In the genomic region with DNA sequence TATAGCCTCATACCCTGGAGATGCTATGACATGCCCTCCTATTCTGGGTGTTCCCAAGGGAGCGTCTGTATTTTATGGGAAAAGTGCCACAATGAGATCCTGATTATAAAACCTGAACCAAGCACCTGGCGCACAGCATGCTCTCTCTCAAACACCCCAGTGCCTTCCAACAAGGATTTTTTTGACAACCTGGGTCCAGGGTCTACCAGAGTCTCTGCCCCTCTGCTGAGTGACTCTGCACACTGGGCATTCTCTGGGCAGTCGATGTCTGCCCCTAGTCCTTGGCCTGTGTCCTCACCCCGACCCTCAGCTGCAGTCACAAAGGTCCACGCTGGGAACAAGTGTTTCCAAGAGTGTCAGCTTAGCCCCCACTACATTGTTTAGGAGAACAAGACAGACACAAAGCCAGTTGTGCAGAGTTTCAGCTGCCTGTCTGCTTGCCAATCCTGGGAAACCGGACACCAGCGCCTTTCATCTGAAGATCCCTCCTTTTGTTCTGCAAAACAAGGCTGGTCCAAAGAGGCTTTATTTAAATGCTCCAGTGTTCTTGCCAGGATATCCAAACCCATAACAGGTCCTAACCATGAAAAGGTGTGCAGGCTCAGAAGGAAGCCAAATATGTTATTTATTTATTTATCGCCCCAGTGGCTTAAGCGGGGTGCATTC, we compare ENCODE assay signal across 17 mouse cellular contexts. TPM values are rescaled to one million over a fixed set of nuclear protein-coding genes. Genes with fewer than 3 reads are reported as not detected.
DNase-seq lines count a peak whose midpoint lies in the region; ATAC-seq and TF ChIP-seq lines count a peak whose summit lies in the region.
"Had no signal": no experiment of that assay in that cellular context is flagged by ENCODE, and none has a peak within 500 bp of the region (broad histone marks: within the 10 kb centered on the region; RNA-seq: fewer than 3 reads in every experiment).

No protein-coding gene starts in this region.

- H3K9ac ChIP-seq in forebrain, embryonic 16.5 days (replicated peaks; ENCODE audit: low read depth, low read length), result no peak overlapping the region
- no peak overlapping the region; the same call in 1 of the 2 replicates for H3K9ac ChIP-seq in midbrain, embryonic 12.5 days (replicated peaks)
- no peak overlapping the region for H3K9ac ChIP-seq in midbrain, embryonic 16.5 days (ENCODE audit: low read depth, low read length)
- H3K9ac ChIP-seq in embryonic facial prominence, embryonic 15.5 days, result no peak overlapping the region
- H3K9ac ChIP-seq in intestine, postnatal 0 days (ENCODE audit: low read depth, low read length), result no peak overlapping the region

- peak; percentile 44 for DNase-seq in forebrain, embryonic 10.5 days (ENCODE audit: extremely low spot score, low spot score)
- peak; percentile 43 for DNase-seq in telencephalon, adult 2 months (ENCODE audit: low read depth, low spot score)
- DNase-seq in gastrocnemius, postnatal 10 days, result no peak
- DNase-seq: heart, adult 11 months; kidney, adult 2 months had no signal

- peak overlapping the region; percentile 74 for H3K27ac ChIP-seq in forebrain, embryonic 10.5 days
- no peak overlapping the region for H3K27ac ChIP-seq in forebrain, embryonic 16.5 days (ENCODE audit: low read length)
- H3K27ac ChIP-seq in midbrain, embryonic 12.5 days (replicated peaks), result peak overlapping the region; percentile 70
- H3K27ac ChIP-seq in midbrain, embryonic 16.5 days (ENCODE audit: low read length), result no peak overlapping the region
- H3K27ac ChIP-seq in embryonic facial prominence, embryonic 15.5 days (replicated peaks), result peak overlapping the region; percentile 44; the same call in 1 of the 2 replicates
- no peak overlapping the region for H3K27ac ChIP-seq in intestine, postnatal 0 days (ENCODE audit: low read depth, low read length)

- 0 out of 2 replicates have a peak, but pooled peaks cover 12% of the 10 kb centered on the region for H3K36me3 ChIP-seq in forebrain, embryonic 10.5 days (replicated peaks)
- H3K36me3 ChIP-seq in forebrain, embryonic 16.5 days (ENCODE audit: control insufficient read depth, insufficient read depth), result peaks cover 15% of the 10 kb centered on the region
- peaks cover 36% of the 10 kb centered on the region for H3K36me3 ChIP-seq in midbrain, embryonic 12.5 days
- peaks cover 49% of the 10 kb centered on the region for H3K36me3 ChIP-seq in midbrain, embryonic 16.5 days (ENCODE audit: control insufficient read depth, insufficient read depth, low read length)
- H3K36me3 ChIP-seq in embryonic facial prominence, embryonic 15.5 days, result 0 out of 2 replicates have a peak, but pooled peaks cover 10% of the 10 kb centered on the region
- no peaks in the 10 kb centered on the region for H3K36me3 ChIP-seq in intestine, postnatal 0 days (ENCODE audit: control insufficient read depth, insufficient read depth)

- WGBS in forebrain, embryonic 10.5 days, result 31% methylated on average over 9 of the region's 9 CpGs
- WGBS in forebrain, embryonic 16.5 days, result 22% methylated on average over 9 of the region's 9 CpGs
- 20% methylated on average over 9 of the region's 9 CpGs for WGBS in midbrain, embryonic 12.5 days
- 21% methylated on average over 9 of the region's 9 CpGs for WGBS in midbrain, embryonic 16.5 days
- WGBS in embryonic facial prominence, embryonic 15.5 days, result 42% methylated on average over 9 of the region's 9 CpGs
- WGBS in intestine, postnatal 0 days, result 76% methylated on average over 9 of the region's 9 CpGs

- no peak overlapping the region for H3K4me2 ChIP-seq in forebrain, embryonic 16.5 days (ENCODE audit: low read length)
- no peak overlapping the region; the same call in 1 of the 2 replicates for H3K4me2 ChIP-seq in midbrain, embryonic 12.5 days (replicated peaks)
- H3K4me2 ChIP-seq in midbrain, embryonic 16.5 days (ENCODE audit: low read length), result no peak overlapping the region
- no peak overlapping the region for H3K4me2 ChIP-seq in embryonic facial prominence, embryonic 15.5 days (replicated peaks)
- no peak overlapping the region for H3K4me2 ChIP-seq in intestine, postnatal 0 days (replicated peaks; ENCODE audit: low read depth)
- H3K4me2 ChIP-seq: liver, embryonic 11.5 days had no signal

- no peak for ATAC-seq in forebrain, embryonic 16.5 days
- peak; percentile 19; the same call in 1 of the 2 replicates for ATAC-seq in midbrain, embryonic 12.5 days (ENCODE audit: low FRiP score, low read depth)
- no peak for ATAC-seq in midbrain, embryonic 16.5 days
- peak; percentile 24; the same call in 1 of the 2 replicates for ATAC-seq in embryonic facial prominence, embryonic 15.5 days (ENCODE audit: insufficient number of reproducible peaks, low FRiP score, low TSS enrichment, low read depth)
- ATAC-seq in intestine, postnatal 0 days, result no peak
- ATAC-seq: lung, postnatal 0 days had no signal

- no peak overlapping the region for H3K4me3 ChIP-seq in forebrain, embryonic 10.5 days
- H3K4me3 ChIP-seq in forebrain, embryonic 16.5 days (replicated peaks; ENCODE audit: low read length), result no peak overlapping the region
- H3K4me3 ChIP-seq in midbrain, embryonic 12.5 days, result no peak overlapping the region
- no peak overlapping the region for H3K4me3 ChIP-seq in midbrain, embryonic 16.5 days (ENCODE audit: low read depth, low read length)
- H3K4me3 ChIP-seq in embryonic facial prominence, embryonic 15.5 days (replicated peaks), result no peak overlapping the region
- no peak overlapping the region for H3K4me3 ChIP-seq in intestine, postnatal 0 days (ENCODE audit: low read depth, low read length)

- H3K4me1 ChIP-seq in forebrain, embryonic 10.5 days, result peaks cover 33% of the 10 kb centered on the region
- H3K4me1 ChIP-seq in forebrain, embryonic 16.5 days (replicated peaks; ENCODE audit: control insufficient read depth, insufficient read depth, low read length), result 0 out of 2 replicates have a peak, but pooled peaks cover 3% of the 10 kb centered on the region
- peaks cover 21% of the 10 kb centered on the region for H3K4me1 ChIP-seq in midbrain, embryonic 12.5 days
- H3K4me1 ChIP-seq in midbrain, embryonic 16.5 days (ENCODE audit: control insufficient read depth, insufficient read depth, low read length), result no peaks in the 10 kb centered on the region; the same call in 1 of the 2 replicates
- 0 out of 2 replicates have a peak, but pooled peaks cover 8% of the 10 kb centered on the region for H3K4me1 ChIP-seq in embryonic facial prominence, embryonic 15.5 days
- no peaks in the 10 kb centered on the region for H3K4me1 ChIP-seq in intestine, postnatal 0 days (replicated peaks; ENCODE audit: control insufficient read depth, insufficient read depth, low read length)

- no peaks in the 10 kb centered on the region for H3K9me3 ChIP-seq in forebrain, embryonic 10.5 days
- H3K9me3 ChIP-seq in forebrain, embryonic 16.5 days (ENCODE audit: control insufficient read depth, low read length), result no peaks in the 10 kb centered on the region
- H3K9me3 ChIP-seq in midbrain, embryonic 12.5 days, result no peaks in the 10 kb centered on the region
- H3K9me3 ChIP-seq in midbrain, embryonic 16.5 days (replicated peaks; ENCODE audit: control insufficient read depth, low read length, poor library complexity, severe bottlenecking), result no peaks in the 10 kb centered on the region
- H3K9me3 ChIP-seq in embryonic facial prominence, embryonic 15.5 days (replicated peaks), result no peaks in the 10 kb centered on the region
- H3K9me3 ChIP-seq in intestine, postnatal 0 days (ENCODE audit: control insufficient read depth), result no peaks in the 10 kb centered on the region

- TF ChIP-seq CTCF in intestine, postnatal 0 days (IDR thresholded peaks at IDR 0.05; ENCODE audit: low read depth), result no peak

- H3K27me3 ChIP-seq in forebrain, embryonic 10.5 days (ENCODE audit: poor library complexity, severe bottlenecking), result no peaks in the 10 kb centered on the region
- H3K27me3 ChIP-seq in forebrain, embryonic 16.5 days (replicated peaks; ENCODE audit: control insufficient read depth, insufficient read depth, low read length), result no peaks in the 10 kb centered on the region
- 0 out of 2 replicates have a peak, but pooled peaks cover 3% of the 10 kb centered on the region for H3K27me3 ChIP-seq in midbrain, embryonic 12.5 days
- H3K27me3 ChIP-seq in midbrain, embryonic 16.5 days (ENCODE audit: control insufficient read depth, insufficient read depth, low read depth, low read length), result no peaks in the 10 kb centered on the region
- H3K27me3 ChIP-seq in embryonic facial prominence, embryonic 15.5 days, result no peaks in the 10 kb centered on the region
- no peaks in the 10 kb centered on the region for H3K27me3 ChIP-seq in intestine, postnatal 0 days (replicated peaks; ENCODE audit: control insufficient read depth, insufficient read depth, low read length)

RNA-seq across cellular contexts. Expression of a gene that starts 16.1 kb away (rescaled TPM):
- 0.64 and 0.71 TPM in 2 replicates for polyA plus RNA-seq in forebrain, embryonic 10.5 days (2016; fragmentation: Nextera tagmentation; extraction: Ambion mirVana)
- polyA plus RNA-seq in forebrain, embryonic 16.5 days (2015; fragmentation: Nextera tagmentation; extraction: Ambion mirVana), result not detected in 2 replicates
- polyA plus RNA-seq in midbrain, embryonic 12.5 days (2016; fragmentation: Nextera tagmentation; extraction: Ambion mirVana), result 1.1 and 1.4 TPM in 2 replicates
- polyA plus RNA-seq in midbrain, embryonic 16.5 days (2015; fragmentation: Nextera tagmentation; extraction: Ambion mirVana), result 0.70 and 1.3 TPM in 2 replicates
- not detected in 2 replicates for polyA plus RNA-seq in embryonic facial prominence, embryonic 15.5 days (2015; fragmentation: Nextera tagmentation; extraction: Ambion mirVana)
- 2,043 and 2,206 TPM in 2 replicates for polyA plus RNA-seq in intestine, postnatal 0 days (2015; fragmentation: Nextera tagmentation; extraction: Ambion mirVana)
- total RNA-seq in gastrocnemius, postnatal 10 days (2021), result not detected
- total RNA-seq: common myeloid progenitor, adult 5-6 weeks; heart, postnatal 25 days; layer of hippocampus, adult 18-20 months; MEL had no signal
- polyA plus RNA-seq: kidney, adult 2 months; lung, postnatal 0 days; spleen, adult 2 months had no signal

RNA-seq across cellular contexts. Expression of a gene that starts 30.8 kb away (rescaled TPM):
- not detected in 2 replicates for polyA plus RNA-seq in forebrain, embryonic 10.5 days (2016; fragmentation: Nextera tagmentation; extraction: Ambion mirVana)
- not detected in 2 replicates for polyA plus RNA-seq in forebrain, embryonic 16.5 days (2015; fragmentation: Nextera tagmentation; extraction: Ambion mirVana)
- not detected in 2 replicates for polyA plus RNA-seq in midbrain, embryonic 12.5 days (2016; fragmentation: Nextera tagmentation; extraction: Ambion mirVana)
- not detected in 2 replicates for polyA plus RNA-seq in midbrain, embryonic 16.5 days (2015; fragmentation: Nextera tagmentation; extraction: Ambion mirVana)
- 0.32 and 0.61 TPM in 2 replicates for polyA plus RNA-seq in embryonic facial prominence, embryonic 15.5 days (2015; fragmentation: Nextera tagmentation; extraction: Ambion mirVana)
- 116 and 203 TPM in 2 replicates for polyA plus RNA-seq in intestine, postnatal 0 days (2015; fragmentation: Nextera tagmentation; extraction: Ambion mirVana)
- not detected for total RNA-seq in gastrocnemius, postnatal 10 days (2021)
- total RNA-seq: common myeloid progenitor, adult 5-6 weeks; heart, postnatal 25 days; layer of hippocampus, adult 18-20 months; MEL had no signal
- polyA plus RNA-seq: liver, embryonic 11.5 days had no signal

RNA-seq across cellular contexts. Expression of a gene that starts 51.8 kb away (rescaled TPM):
- not detected in 2 replicates for polyA plus RNA-seq in forebrain, embryonic 10.5 days (2016; fragmentation: Nextera tagmentation; extraction: Ambion mirVana)
- polyA plus RNA-seq in forebrain, embryonic 16.5 days (2015; fragmentation: Nextera tagmentation; extraction: Ambion mirVana), result not detected in 2 replicates
- polyA plus RNA-seq in midbrain, embryonic 12.5 days (2016; fragmentation: Nextera tagmentation; extraction: Ambion mirVana), result not detected in 2 replicates
- polyA plus RNA-seq in midbrain, embryonic 16.5 days (2015; fragmentation: Nextera tagmentation; extraction: Ambion mirVana), result not detected in 2 replicates
- not detected in 2 replicates for polyA plus RNA-seq in embryonic facial prominence, embryonic 15.5 days (2015; fragmentation: Nextera tagmentation; extraction: Ambion mirVana)
- 39.4 and 174 TPM in 2 replicates for polyA plus RNA-seq in intestine, postnatal 0 days (2015; fragmentation: Nextera tagmentation; extraction: Ambion mirVana)
- not detected for total RNA-seq in gastrocnemius, postnatal 10 days (2021)
- total RNA-seq: common myeloid progenitor, adult 5-6 weeks; heart, postnatal 25 days; layer of hippocampus, adult 18-20 months; MEL had no signal
- polyA plus RNA-seq: liver, embryonic 11.5 days; lung, postnatal 0 days; spleen, adult 2 months had no signal

RNA-seq across cellular contexts. Expression of a gene that starts 55.8 kb away (rescaled TPM):
- polyA plus RNA-seq in forebrain, embryonic 10.5 days (2016; fragmentation: Nextera tagmentation; extraction: Ambion mirVana), result 6.7 and 7.9 TPM in 2 replicates
- 19.3 and 20.4 TPM in 2 replicates for polyA plus RNA-seq in forebrain, embryonic 16.5 days (2015; fragmentation: Nextera tagmentation; extraction: Ambion mirVana)
- polyA plus RNA-seq in midbrain, embryonic 12.5 days (2016; fragmentation: Nextera tagmentation; extraction: Ambion mirVana), result 14.0 and 15.3 TPM in 2 replicates
- polyA plus RNA-seq in midbrain, embryonic 16.5 days (2015; fragmentation: Nextera tagmentation; extraction: Ambion mirVana), result 23.7 and 24.3 TPM in 2 replicates
- polyA plus RNA-seq in embryonic facial prominence, embryonic 15.5 days (2015; fragmentation: Nextera tagmentation; extraction: Ambion mirVana), result 14.4 and 15.8 TPM in 2 replicates
- polyA plus RNA-seq in intestine, postnatal 0 days (2015; fragmentation: Nextera tagmentation; extraction: Ambion mirVana), result 3.3 and 3.4 TPM in 2 replicates
- total RNA-seq in gastrocnemius, postnatal 10 days (2021), result 1 to 10 TPM; 4.0 to 4.8 TPM

Comparison
In these comparisons a context has a peak if more than half of its experiments do, and no peak if none do; other contexts are left out.
1. H3K27ac ChIP-seq: peak in forebrain, embryonic 10.5 days (single experiment), midbrain, embryonic 12.5 days (single experiment) and embryonic facial prominence, embryonic 15.5 days (single experiment); none in forebrain, embryonic 16.5 days (single experiment), midbrain, embryonic 16.5 days (single experiment) and intestine, postnatal 0 days (single experiment).
2. ATAC-seq: peak in midbrain, embryonic 12.5 days (single experiment) and embryonic facial prominence, embryonic 15.5 days (single experiment); none in forebrain, embryonic 16.5 days (single experiment), midbrain, embryonic 16.5 days (single experiment) and intestine, postnatal 0 days (single experiment).
3. RNA of a gene that starts 16.1 kb away (polyA plus RNA-seq): 2,043 to 2,206 TPM in intestine, postnatal 0 days; 1.1 to 1.4 TPM in midbrain, embryonic 12.5 days, 0.70 to 1.3 TPM in midbrain, embryonic 16.5 days, 0.64 to 0.71 TPM in forebrain, embryonic 10.5 days, not detected in forebrain, embryonic 16.5 days and not detected in embryonic facial prominence, embryonic 15.5 days; every median in the first group is over 100 times any median in the second.
4. RNA of a gene that starts 30.8 kb away (polyA plus RNA-seq): 116 to 203 TPM in intestine, postnatal 0 days; 0.32 to 0.61 TPM in embryonic facial prominence, embryonic 15.5 days, not detected in midbrain, embryonic 12.5 days, not detected in forebrain, embryonic 10.5 days, not detected in forebrain, embryonic 16.5 days and not detected in midbrain, embryonic 16.5 days; every median in the first group is over 10 times any median in the second.
5. RNA of a gene that starts 51.8 kb away (polyA plus RNA-seq): 39.4 to 174 TPM in intestine, postnatal 0 days; not detected in forebrain, embryonic 10.5 days, not detected in forebrain, embryonic 16.5 days, not detected in midbrain, embryonic 12.5 days, not detected in midbrain, embryonic 16.5 days and not detected in embryonic facial prominence, embryonic 15.5 days; every median in the first group is over 10 times any median in the second.